Mouse (Mus musculus) left cerebral cortex, postnatal 10 days (tissue): ENCODE measurements around the gene Psd. TPM values are rescaled to one million over a fixed set of nuclear protein-coding genes. Genes with fewer than 3 reads are reported as not detected.

Experiments used
- DNase-seq, 2 experiments: peaks; one replicate each; pipeline ENCODE4 v3.0.0; 2021 to 2022; ENCODE audit warnings: low spot score in 2 of 2, mixed read lengths in 1 of 2; ENCODE audit errors: extremely low spot score in 1 of 2
- intact Hi-C: fragments of 180-260 bp; cut with DNase I; formaldehyde crosslinking; loops from one replicate; pipeline ENCODE4 v1.15.1; 2025
- total RNA-seq, 2 experiments: library from RNA; stranded (reverse); gene quantifications; 2 replicates each; pipeline ENCODE4 v1.2.3; 2021

Gene Psd
- 100 to 1,000 TPM; 631 to 653 TPM for total RNA-seq

DNA sequence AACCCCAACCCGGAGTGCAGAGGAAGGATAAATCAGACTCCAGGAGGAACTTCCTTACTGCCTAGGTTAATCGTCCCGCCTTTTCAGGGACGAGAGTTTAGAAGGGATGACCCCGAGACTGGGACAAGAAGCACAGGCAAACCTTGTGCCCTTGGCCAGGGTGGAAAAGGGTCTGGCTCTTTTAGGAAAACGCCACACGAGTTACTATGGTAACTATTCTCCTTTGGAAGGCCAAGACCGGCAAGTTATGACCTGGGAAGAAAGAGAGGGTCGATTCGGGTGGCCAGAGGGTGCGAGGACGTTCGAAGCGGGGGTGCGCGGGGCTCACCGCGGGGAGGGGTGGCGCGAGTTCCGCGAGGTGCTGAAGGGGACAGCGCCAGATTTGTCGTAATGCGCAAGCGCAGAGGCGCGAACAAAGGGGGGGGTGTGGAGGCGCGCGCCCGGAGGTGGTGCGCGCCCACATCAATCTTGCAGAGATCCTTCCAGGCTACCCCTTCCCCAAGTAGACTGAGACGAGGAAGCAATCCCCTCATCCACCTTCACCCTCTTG lies at the start of gene Psd:
Gene Psd, minus strand, starts transcription at position 401 of the 550 bp plus-strand sequence.
- intact Hi-C loops, result no loop called here
- peak in 1 of 2 experiments; percentile 80 for DNase-seq

DNA sequence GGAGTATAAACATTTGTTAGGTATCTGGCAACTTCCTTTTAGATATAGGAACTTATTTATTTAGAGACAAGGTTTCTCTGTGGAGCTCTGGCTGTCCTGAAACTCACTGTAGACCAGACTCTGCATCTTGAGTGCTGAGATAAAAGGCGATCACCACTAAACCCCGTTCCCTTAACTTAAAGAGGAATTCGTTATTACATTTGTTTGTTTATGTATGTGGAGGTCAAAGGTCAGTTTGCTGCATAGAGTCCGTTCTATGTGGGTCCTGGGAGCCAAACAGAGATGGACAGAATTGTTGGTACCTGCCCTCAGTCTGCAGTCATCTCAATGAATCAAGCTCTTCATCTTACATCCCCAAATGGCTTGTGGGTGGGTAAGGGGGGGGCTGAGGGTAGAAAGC lies 48.9 kb upstream of the Psd start:
- intact Hi-C loops, result no loop called here
- no peak for DNase-seq

DNA sequence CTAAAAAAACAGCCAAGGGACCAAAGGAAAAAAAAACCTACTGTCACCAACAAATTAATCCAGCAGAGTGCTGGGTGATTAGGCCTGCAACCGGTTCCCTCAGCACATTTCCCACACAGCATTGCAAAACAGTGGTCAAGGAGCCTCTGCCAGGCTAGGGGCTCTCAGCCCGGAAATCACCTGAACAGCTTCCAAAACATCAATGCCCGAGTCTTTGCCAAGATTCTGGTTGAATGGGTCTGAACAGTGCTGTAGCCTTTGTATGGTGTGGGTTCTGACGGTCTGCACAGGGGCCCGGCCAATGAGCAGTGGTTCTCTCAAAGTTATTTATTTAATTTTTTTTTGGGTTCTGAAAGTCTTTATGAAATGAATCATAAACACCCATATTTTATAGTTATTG lies 48.5 kb upstream of the Psd start:
- peak in 1 of 2 experiments; percentile 64 for DNase-seq
- intact Hi-C loops, result no loop called here

DNA sequence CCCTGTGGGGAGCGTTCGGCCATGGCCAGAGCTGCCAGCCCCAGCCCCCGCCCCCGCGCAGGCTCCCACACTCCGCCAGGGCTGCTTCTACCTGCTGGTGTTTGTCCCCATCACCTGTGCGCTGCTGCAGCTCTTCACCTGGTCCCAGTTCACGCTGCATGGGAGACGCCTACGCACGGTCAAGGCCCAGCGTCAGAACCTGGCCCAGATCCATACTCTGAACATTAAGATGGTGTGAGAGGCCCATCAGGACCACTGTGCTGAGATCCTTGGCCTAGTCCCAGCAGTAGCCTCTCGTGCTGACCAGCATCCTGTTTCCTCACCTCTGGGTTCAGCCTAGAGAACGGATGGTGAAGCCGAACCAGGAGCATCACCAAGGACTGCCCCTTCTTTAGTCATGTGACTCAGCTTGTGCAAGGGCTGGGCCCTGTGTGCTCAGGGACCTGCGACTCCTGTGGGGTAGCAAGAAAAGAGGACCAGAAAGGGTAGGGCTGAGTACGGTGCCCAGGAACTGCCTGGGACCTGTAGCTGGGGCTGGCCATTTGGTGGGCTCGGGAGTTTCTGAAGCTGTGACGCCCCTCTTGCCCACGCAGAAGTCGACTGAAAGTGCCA lies 47.6 kb upstream of the Psd start:
- DNase-seq, result no peak
- intact Hi-C loops, result no loop called here

DNA sequence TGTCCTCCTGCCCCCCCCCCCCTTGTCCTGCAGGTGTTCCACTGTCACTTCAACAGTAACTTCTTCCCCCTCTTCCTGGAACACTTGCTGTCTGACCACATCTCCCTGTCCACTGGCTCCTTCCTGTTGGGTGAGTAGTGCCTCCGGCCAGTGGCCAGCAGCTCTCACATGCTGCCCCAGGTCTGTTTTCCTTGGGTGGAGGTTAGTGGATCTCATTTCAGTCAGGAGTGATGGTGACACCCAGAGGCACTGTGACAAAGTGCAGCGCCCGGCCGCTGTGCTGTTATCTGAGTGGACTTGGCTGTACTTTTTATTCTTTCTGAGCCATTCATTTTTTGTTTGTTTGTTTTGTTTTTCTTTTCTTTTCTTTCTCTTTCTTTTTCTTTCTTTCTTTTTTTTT lies 42.2 kb upstream of the Psd start:
- intact Hi-C loops, result no loop called here
- peak; percentile 42 to 76 for DNase-seq

DNA sequence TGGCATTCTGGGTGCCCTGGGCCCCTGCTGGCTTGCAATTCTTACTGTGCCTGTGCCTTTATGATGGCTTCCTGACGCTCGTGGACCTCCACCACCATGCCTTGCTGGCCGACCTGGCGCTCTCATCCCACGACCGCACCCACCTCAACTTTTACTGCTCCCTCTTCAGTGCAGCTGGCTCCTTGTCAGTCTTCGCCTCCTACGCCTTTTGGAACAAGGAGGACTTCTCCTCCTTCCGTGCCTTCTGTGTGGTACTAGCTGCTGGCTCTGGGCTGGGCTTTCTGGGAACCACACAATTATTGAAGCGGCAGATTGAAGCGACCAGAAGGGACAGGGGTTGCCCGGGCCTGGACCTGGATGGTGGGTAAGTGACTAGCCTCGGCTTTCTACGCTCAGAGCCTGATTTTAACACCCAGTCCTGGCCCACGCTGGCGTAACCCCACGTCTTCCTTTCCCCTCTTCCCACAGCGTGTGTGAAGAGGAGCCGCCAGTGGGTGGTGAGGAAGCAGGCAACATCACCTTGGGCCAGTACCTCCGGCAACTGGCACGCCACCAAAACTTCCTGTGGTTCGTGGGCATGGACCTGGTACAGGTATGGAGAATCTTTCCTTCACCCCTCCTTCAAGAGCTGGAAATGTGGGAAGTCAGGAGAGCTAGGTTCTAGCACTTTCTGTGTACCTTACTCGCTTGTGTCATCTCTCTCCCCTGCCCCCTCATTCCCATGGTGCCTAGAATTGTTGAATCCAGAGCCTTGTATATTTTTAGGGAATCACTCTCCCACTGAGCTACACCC lies 41.0 kb upstream of the Psd start:
- no peak for DNase-seq
- intact Hi-C loops, result no loop called here

DNA sequence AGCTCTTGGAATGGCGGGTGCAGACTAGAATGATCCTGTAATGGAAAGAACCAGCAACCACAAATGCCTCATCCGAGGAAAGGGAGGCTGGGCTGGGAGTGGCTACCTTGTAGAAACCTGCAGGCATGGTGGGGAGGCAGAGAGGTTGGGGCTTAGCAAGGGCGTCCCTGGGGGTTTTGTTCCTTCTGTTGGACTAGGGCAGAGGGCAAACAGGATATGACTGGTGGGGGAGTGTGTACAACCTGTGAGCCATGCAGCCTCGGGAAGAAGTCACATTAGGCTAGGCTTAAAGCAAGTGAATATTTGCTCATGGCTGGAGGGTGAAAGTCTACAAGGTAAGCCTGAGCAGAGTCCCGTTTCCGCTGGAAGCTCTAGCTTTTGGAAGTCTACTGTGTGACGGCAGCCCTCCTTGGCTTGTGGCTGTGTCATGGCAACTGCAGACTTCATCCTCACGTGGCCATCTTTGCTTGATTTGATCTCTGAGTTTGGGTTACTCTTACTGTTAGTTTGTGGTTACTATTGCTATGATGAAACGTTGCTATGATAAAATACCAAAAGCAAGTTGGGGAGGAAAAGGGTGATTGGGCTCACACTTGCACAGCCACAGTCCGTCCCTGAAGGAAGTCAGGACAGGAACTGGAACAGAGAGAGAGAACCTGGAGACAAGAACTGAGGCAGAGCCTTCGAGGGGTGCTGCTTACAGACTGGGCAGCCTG lies 36.5 kb upstream of the Psd start:
- intact Hi-C loops, result no loop called here
- DNase-seq, result no peak

DNA sequence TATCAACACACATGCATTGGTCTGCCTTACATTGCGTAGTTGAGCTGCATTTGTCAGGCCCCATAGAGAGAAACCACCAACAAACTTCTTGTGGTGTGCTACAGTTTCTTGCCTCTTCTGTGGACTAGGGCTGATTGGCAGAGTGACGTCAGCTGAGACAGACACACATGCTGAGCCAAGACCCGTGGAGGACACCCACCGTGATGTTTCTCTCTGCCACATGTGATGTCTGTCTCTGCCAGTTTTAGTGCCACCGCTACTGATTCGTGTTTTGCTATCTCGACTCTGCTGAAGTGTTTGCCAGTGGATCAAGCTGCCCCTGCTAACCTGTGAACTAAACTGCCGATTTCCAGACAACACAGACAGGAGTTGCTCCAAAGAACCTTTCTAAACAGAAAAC lies 35.1 kb upstream of the Psd start:
- intact Hi-C loops, result no loop called here
- no peak for DNase-seq

DNA sequence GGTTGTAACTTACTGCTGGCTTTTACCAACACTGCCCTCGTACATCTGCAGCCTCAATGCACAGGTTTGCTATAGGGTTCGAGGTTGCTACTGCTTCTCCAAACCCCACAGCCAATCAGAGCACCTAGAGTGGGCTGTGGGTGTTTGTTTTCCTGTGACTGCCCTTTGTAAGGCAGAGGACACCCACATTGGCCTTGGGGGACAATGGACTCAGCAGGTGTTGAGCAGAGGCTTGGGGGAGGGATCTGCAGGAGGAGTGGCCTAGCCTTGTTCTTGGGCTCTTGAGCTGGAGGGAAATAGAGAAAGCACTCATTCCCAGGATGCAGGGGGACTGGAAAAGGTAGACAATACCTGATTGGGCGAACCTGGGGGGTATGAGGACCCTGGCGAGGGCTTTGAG lies 31.4 kb upstream of the Psd start:
- intact Hi-C loops, result no loop called here
- no peak for DNase-seq

DNA sequence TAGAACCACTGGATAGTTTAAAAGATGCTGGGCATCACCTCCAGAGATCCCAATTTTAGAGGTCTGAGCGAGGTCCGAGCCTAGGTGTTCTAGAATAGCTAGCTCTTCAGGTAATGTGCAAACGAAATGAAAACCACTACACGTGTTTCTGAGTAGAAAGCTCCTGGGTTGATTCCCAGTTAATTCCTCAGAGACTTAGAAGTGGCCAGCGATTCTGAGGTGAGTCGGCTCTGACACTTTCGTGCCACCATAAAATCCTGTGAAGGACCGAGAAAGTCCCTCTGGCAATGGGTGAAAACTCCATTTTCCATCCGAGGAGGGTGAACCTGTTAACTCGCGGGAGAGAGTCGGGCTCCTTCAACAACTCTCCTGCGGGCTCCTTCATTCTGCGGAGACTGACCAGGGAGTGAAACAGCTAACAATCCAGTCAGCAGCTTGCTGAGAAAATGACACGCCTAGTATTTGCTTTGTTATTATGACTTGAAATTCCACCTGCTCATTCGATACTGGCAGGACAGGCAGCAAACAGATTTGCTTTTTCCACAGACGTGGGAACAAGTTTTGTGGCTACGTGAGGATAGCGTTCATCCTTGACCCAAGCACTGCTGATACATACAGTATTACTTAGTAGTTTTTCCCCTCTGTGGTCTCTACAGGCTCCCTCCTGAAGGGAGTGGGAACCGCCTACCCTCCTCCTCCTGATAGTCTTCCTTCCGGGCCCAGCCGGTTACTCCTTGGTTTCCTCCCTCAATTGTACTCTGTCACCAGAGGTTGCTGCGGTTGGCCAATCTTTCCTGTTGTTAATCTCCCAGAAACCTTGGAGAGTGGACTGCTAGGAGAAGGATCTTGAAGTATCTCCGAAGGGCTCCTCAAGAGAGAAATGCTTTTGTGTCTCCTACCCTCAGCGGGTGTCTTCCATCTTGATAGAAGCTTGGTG lies 30.7 kb upstream of the Psd start:
- no peak for DNase-seq
- intact Hi-C loops, result no loop called here

DNA sequence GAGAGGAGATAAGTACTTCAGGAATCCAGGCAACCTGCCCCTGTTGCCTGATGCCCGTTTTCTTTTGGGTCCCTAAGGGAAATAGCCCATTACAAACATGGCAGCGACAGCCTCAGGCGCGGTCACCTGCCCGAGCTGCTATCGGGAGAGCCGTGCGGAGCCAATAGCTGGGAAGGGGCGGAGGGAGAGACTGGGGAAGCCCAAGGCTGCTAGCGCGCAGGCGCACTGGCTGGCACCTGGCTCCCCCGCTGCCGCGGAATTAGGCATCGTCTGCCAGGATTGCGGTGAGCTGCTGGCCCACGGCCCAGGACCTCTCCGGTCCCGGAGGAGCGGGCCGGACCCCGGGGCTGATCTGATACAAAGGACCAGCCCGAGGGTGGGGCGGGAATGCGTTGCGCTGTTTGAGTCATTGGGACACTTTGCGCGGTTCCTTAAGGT lies 29.8 kb upstream of the Psd start:
- DNase-seq, result peak; percentile 88 to 93
- intact Hi-C loops, result no loop called here

DNA sequence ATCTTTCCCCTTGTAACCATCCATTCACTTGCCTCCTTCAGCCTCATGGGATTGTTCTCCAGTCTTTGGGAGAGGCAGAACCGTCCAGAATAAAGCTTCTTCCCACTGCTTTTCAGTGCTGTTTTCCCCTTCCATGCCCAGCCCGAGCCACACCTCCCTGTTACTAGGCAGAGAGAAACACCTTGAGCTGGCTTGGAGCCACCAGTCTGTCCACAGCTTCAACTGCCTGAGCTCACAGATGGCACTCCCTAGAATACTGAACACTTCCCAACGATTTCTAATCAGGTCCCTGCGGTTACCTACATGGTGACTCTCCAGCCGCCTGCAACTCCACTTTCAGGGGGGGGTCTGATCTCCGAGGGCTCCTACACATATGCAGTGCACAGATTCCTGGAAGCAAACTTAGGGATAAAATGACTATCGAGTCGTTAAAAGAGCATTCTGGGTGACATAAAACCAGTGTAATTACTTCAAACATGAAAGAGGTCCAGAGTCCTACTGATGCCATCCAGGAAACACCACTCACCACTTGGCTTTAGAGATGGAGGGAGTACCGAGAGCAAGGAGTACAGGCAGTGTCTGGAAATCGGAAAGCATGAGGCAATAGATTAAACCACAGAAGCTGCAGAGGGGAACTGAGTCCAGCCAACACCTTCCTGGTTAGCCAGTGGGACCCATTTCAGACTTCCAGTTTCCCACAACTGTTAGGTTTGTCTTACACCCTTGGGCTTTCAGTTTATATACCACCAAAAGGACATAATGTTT lies 23.4 kb upstream of the Psd start, which contains the start of gene 2310034G01Rik:
Gene 2310034G01Rik, minus strand, starts transcription at position 135 of the 765 bp plus-strand sequence.
- intact Hi-C loops, result no loop called here
- no peak for DNase-seq

DNA sequence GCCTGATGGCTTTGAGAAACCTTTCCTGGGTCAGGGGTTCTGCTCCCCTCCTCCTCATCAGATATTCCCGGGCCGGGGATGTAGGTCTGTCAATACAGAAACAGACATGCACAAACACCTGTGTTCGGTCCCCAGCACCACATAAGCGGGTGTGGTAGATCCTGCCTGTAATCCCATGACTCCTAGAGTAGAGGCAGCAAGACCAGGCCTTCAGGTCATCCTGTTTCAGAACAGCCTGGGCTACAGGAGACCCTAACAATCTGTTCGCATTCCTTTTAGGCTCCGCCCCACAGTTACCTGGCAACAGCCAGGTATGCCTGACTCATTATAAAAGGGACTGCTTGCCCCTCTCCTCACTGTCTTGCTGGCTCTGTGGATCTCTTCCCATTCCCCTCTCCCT lies 22.6 kb upstream of the Psd start:
- no peak for DNase-seq
- intact Hi-C loops, result loop anchor here (5.0 kb wide), 1 partner anchor 43 kb away; no protein-coding TSS in a partner anchor

DNA sequence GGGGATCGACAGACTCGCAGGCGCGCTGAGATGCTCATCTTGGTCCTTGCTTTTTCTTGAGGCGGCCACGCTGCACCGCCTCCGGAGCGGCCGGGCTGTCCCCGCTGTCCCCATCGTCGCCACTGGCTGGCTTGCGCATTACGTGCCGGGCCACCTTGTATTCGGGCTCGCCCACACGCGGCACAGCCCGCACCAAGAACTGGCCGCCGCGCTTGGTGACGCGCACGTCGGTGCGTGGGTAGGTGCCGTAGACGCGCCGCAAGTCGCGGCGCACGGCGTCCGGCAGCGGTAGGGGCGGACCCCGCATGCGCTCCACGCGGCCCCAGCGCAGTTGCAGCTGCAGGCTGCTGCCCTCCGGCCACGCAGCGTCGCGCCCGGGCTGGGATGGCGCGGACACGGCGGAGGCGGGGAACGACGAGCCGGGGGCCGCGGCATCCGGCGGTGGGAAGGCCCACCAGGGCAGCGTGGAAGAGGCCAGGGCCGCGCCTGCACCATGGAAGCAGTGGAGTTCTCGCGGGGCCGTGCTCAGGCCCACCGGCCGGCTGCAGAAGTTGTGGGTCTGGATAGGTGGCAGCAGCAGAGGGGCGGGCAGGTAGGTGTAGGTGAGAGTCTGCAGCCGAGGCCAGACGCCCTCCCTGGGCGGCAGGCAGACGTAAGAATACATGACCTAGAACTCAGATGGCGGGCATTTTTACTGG lies 22.0 kb upstream of the Psd start:
- intact Hi-C loops, result loop anchor here (5.0 kb wide), 1 partner anchor 43 kb away; no protein-coding TSS in a partner anchor
- peak; percentile 82 to 93 for DNase-seq

DNA sequence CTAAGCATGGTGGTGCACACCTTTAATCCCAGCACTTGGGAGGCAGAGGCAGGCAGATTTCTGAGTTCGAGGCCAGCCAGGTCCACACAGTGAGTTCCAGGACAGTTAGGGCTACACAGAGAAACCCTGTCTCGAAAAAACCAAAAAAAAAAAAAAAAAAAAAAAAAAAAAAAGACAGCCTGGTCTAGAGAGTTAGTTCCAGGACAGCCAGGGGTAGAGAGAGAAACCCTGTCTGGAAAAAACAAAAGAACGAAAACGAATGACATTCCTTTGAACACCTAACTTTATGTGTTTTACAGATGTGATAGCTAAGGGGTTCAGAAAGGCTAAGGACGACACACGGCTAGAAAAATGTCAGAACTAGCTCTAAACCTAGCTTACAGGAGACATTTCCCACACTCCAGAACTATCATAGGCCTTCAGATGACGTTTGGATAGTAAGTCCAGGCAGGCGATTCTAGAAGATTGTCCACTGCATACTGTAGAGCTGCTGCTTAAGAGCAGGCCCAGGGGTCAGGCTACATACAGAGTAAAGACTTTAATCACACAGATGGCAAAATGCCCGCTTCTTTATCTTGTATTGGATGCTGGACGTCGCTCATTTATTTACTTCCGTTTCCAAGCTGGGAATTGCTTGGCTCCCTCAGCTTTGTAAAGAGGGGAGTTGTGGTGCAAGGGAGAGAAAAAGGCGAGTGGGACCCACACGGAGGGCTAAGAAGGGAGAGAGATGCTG lies 21.1 kb upstream of the Psd start:
- DNase-seq, result no peak
- intact Hi-C loops, result loop anchor here (5.0 kb wide), 1 partner anchor 44 kb away; no protein-coding TSS in a partner anchor

DNA sequence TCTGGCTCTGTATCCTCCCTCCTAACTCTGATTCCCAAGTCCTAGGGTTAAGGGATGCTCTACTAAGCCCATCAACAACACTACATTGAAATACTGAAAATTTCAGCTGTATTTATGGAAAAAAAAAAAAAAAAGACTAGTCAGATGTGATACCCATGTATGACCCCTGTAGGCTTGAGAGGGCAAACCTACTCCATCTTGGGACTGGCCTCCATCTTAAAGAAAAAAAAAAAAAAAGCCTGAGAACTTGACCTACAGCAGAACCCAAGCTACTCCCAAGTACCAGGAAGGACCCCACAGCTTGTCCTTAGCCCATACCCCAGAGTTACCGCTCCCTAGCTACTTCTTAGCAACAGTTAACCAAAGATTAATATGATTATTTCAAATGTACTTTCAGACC lies 20.2 kb upstream of the Psd start:
- no peak for DNase-seq
- intact Hi-C loops, result loop anchor here (5.0 kb wide), 1 partner anchor 45 kb away; no protein-coding TSS in a partner anchor
